Mouse (Mus musculus): Measurements from ENCODE around the gene 4932414N04Rik. TPM values are rescaled to one million over a fixed set of nuclear protein-coding genes. Genes with fewer than 3 reads are reported as not detected.
"Not testable (repeated sequence)": the region's sequence is repeated elsewhere in the genome, so short reads cannot be mapped to it uniquely, and the experiment has no call there.

Gene 4932414N04Rik
- not detected in 2 replicates for polyA plus RNA-seq (2015; fragmentation: Nextera tagmentation; extraction: Ambion mirVana)

- DNase-seq; H3K4me3 ChIP-seq (replicated peaks); H3K27ac ChIP-seq; ATAC-seq (ENCODE audit: low read depth); H3K9me3 ChIP-seq (replicated peaks); H3K9ac ChIP-seq; H3K4me1 ChIP-seq (replicated peaks); H3K4me2 ChIP-seq; H3K27me3 ChIP-seq; H3K36me3 ChIP-seq: not testable (repeated sequence)
- 23% methylated on average over 2 of the region's 5 CpGs for WGBS (ENCODE audit: insufficient replicate concordance)
These were observed at the start of gene 4932414N04Rik for GRCm38 (mm10) chr2:68656186-68656585. TSS of gene 4932414N04Rik (plus strand) at chr2:68656486.

- Histone ChIP-seq H3K9ac (no peak overlapping the region), H3K4me1 (replicated peaks) (no peaks in the 10 kb centered on the region), H3K27me3 (no peaks in the 10 kb centered on the region), H3K9me3 (replicated peaks) (no peaks in the 10 kb centered on the region), H3K4me2 (no peak overlapping the region), H3K27ac (no peak overlapping the region), H3K4me3 (replicated peaks) (no peak overlapping the region), H3K36me3 (no peaks in the 10 kb centered on the region)
- no peak for DNase-seq
- no peak for ATAC-seq (ENCODE audit: low read depth)
- WGBS (ENCODE audit: insufficient replicate concordance), result 60% methylated on average over 2 of the region's 2 CpGs
These were observed 75.9 kb downstream of the 4932414N04Rik start for GRCm38 (mm10) chr2:68732216-68732615.

- 71% methylated on average over 5 of the region's 5 CpGs for WGBS (ENCODE audit: insufficient replicate concordance)
- H3K4me3 ChIP-seq (replicated peaks), result no peak overlapping the region
- H3K27me3 ChIP-seq, result no peaks in the 10 kb centered on the region
- H3K4me2 ChIP-seq, result no peak overlapping the region
- H3K4me1 ChIP-seq (replicated peaks), result no peaks in the 10 kb centered on the region
- no peak for ATAC-seq (ENCODE audit: low read depth)
- H3K9me3 ChIP-seq (replicated peaks), result no peaks in the 10 kb centered on the region
- H3K36me3 ChIP-seq, result no peaks in the 10 kb centered on the region
- H3K27ac ChIP-seq, result no peak overlapping the region
- H3K9ac ChIP-seq, result no peak overlapping the region
- no peak for DNase-seq
These were observed 83.8 kb downstream of the 4932414N04Rik start for GRCm38 (mm10) chr2:68739772-68740739.

- DNase-seq, result no peak
- no peak for ATAC-seq (ENCODE audit: low read depth)
- Histone ChIP-seq H3K9me3 (replicated peaks) (no peaks in the 10 kb centered on the region), H3K36me3 (no peaks in the 10 kb centered on the region), H3K4me2 (no peak overlapping the region), H3K4me1 (replicated peaks) (no peaks in the 10 kb centered on the region), H3K27me3 (no peaks in the 10 kb centered on the region), H3K27ac (no peak overlapping the region), H3K9ac (no peak overlapping the region), H3K4me3 (replicated peaks) (no peak overlapping the region)
- 68% methylated on average over 4 of the region's 4 CpGs for WGBS (ENCODE audit: insufficient replicate concordance)
These were observed 88.3 kb downstream of the 4932414N04Rik start for GRCm38 (mm10) chr2:68744599-68744998.

GRCm38 (mm10) chr2:68756179-68756578 lies 99.9 kb downstream of the 4932414N04Rik start:
- DNase-seq (no peak), ATAC-seq (ENCODE audit: low read depth) (no peak)
- H3K27ac ChIP-seq, result no peak overlapping the region
- H3K4me2 ChIP-seq, result no peak overlapping the region
- H3K36me3 ChIP-seq, result no peaks in the 10 kb centered on the region
- H3K27me3 ChIP-seq, result no peaks in the 10 kb centered on the region
- no peak overlapping the region for H3K9ac ChIP-seq
- 60% methylated on average over 4 of the region's 4 CpGs for WGBS (ENCODE audit: insufficient replicate concordance)
- H3K4me3 ChIP-seq (replicated peaks), result no peak overlapping the region
- H3K4me1 ChIP-seq (replicated peaks), result no peaks in the 10 kb centered on the region
- no peaks in the 10 kb centered on the region for H3K9me3 ChIP-seq (replicated peaks)

GRCm38 (mm10) chr2:68756793-68757192 lies 100.5 kb downstream of the 4932414N04Rik start:
- Histone ChIP-seq H3K4me2 (no peak overlapping the region), H3K4me3 (replicated peaks) (no peak overlapping the region), H3K9ac (no peak overlapping the region), H3K27ac (no peak overlapping the region), H3K36me3 (no peaks in the 10 kb centered on the region), H3K4me1 (replicated peaks) (no peaks in the 10 kb centered on the region), H3K27me3 (no peaks in the 10 kb centered on the region), H3K9me3 (replicated peaks) (no peaks in the 10 kb centered on the region)
- ATAC-seq (ENCODE audit: low read depth), result no peak
- 17% methylated on average over 6 of the region's 6 CpGs for WGBS (ENCODE audit: insufficient replicate concordance)
- DNase-seq, result no peak

- Histone ChIP-seq H3K36me3 (no peaks in the 10 kb centered on the region), H3K27ac (no peak overlapping the region), H3K4me3 (replicated peaks) (no peak overlapping the region), H3K4me1 (replicated peaks) (no peaks in the 10 kb centered on the region), H3K27me3 (no peaks in the 10 kb centered on the region), H3K4me2 (no peak overlapping the region), H3K9ac (no peak overlapping the region), H3K9me3 (replicated peaks) (no peaks in the 10 kb centered on the region)
- ATAC-seq (ENCODE audit: low read depth) (no peak), DNase-seq (no peak)
- WGBS (ENCODE audit: insufficient replicate concordance), result 68% methylated on average over 1 of the region's 1 CpGs
These were observed 109.1 kb downstream of the 4932414N04Rik start for GRCm38 (mm10) chr2:68765371-68765770.

GRCm38 (mm10) chr2:68767186-68767890 lies 111.1 kb downstream of the 4932414N04Rik start:
- Histone ChIP-seq H3K4me3 (replicated peaks) (no peak overlapping the region), H3K4me1 (replicated peaks) (no peaks in the 10 kb centered on the region), H3K4me2 (no peak overlapping the region), H3K9me3 (replicated peaks) (no peaks in the 10 kb centered on the region), H3K27ac (no peak overlapping the region), H3K27me3 (no peaks in the 10 kb centered on the region), H3K9ac (no peak overlapping the region), H3K36me3 (no peaks in the 10 kb centered on the region)
- ATAC-seq (ENCODE audit: low read depth) (no peak), DNase-seq (no peak)
- 69% methylated on average over 6 of the region's 6 CpGs for WGBS (ENCODE audit: insufficient replicate concordance)

GRCm38 (mm10) chr2:68782268-68783132 lies 126.2 kb downstream of the 4932414N04Rik start:
- Histone ChIP-seq H3K9ac (no peak overlapping the region), H3K9me3 (replicated peaks) (no peaks in the 10 kb centered on the region), H3K4me3 (replicated peaks) (peak overlapping the region; percentile 6; the same call in 1 of the 2 replicates), H3K27ac (no peak overlapping the region), H3K36me3 (no peaks in the 10 kb centered on the region), H3K4me2 (peak overlapping the region; percentile 23), H3K4me1 (replicated peaks) (no peaks in the 10 kb centered on the region), H3K27me3 (no peaks in the 10 kb centered on the region)
- 13% methylated on average over 16 of the region's 16 CpGs for WGBS (ENCODE audit: insufficient replicate concordance)
- DNase-seq (no peak), ATAC-seq (ENCODE audit: low read depth) (peak; percentile 12; the same call in 1 of the 2 replicates)

GRCm38 (mm10) chr2:68783664-68784063 lies 127.4 kb downstream of the 4932414N04Rik start:
- WGBS (ENCODE audit: insufficient replicate concordance), result 77% methylated on average over 8 of the region's 8 CpGs
- not testable (repeated sequence) for H3K9me3 ChIP-seq (replicated peaks); H3K36me3 ChIP-seq; H3K9ac ChIP-seq; H3K27me3 ChIP-seq; H3K27ac ChIP-seq; DNase-seq; H3K4me2 ChIP-seq; H3K4me1 ChIP-seq (replicated peaks); H3K4me3 ChIP-seq (replicated peaks); ATAC-seq (ENCODE audit: low read depth)
